Mouse (Mus musculus) T-cell, adult 2 months (primary cell): ENCODE data around the gene Phip.

Source experiments
- DNase-seq: peaks from one replicate; pipeline ENCODE4 v3.0.0; 2022; ENCODE audit warnings: low spot score

Gene Phip

DNA sequence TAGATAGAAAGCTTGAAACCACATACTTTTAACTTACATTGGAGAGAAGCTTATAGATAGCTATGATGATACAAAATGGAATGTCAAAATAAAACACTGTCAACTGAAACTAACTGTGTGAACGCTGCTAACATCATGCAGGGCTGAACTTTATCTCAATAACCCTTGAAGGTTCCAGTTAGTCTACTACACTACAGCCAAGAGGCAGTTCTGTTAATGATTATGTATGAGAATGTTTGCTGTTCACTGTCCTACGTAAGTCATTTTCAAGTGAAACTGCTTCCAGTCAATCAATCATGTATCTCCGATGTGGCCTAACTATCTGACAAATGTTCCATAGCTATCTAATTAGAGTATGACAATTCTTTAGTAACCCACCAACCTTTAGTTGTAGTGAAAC lies 107.6 kb downstream of the Phip start:
- DNase-seq, result no peak

DNA sequence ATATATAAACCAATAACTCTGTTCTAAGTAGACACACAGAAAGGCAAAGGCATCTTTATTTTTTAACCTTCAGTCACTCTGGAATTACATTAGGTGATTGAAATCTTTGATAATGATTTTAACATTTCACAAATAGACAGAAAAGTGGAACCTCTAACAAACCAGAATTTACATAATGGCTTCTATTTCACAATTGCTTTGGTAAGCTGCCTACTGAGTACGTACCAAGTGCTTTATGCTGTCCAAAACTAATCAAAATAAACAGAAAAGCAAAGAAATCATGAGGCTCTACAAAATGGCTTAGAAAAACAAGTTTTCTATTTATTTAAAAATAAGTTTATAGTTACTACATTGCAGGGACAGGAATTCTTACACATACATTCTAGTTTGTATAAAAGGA lies 109.2 kb downstream of the Phip start:
- DNase-seq, result no peak

DNA sequence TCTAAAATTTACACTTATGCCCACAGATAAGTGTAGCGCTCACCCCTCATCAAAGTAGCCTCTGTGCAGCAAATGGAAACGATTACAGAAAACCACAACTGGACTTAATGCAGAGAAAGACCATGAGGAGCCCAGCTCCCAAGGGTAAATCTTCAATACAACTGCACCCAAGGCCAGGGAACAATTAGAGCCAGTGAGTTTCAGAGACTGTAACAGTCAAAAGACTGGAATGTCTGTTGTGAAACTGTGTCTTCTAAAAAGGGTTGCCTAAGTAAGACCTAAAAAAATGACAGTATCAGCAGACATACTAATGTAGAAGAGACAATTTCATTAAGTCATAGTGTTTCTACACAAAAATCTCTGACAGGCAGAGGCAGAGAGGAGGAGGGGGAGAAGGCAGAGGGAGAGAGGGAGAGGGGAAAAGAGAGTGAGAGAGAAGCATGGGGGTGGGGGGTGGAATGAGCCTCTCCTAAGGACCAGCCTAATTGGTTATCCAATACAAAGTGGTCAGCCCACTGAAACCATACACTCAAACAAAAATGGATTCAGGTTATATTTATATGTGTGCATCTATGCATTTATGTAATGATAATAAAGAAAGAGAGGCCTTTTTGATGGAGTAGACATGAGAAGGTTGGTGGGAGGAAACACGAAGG lies 113.4 kb downstream of the Phip start:
- DNase-seq, result no peak

DNA sequence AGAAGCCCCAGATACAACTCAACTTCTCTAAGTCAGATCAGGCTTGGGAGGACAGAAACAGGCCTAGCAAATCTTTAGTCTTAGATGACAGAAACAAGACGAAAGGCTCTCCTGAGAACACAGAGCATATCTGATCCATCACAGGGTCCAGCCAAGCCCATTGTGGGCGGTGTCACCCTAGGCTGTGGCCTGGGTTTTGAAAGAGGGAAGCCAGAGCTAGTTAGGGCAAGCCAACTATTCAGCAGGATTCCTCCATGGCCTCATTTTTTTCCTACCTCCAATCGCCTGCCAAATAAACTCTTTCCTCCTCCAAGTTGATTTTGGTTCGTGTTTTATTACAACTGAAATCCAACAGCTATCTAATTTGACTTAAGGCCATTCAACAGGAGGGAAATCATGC lies 114.0 kb downstream of the Phip start:
- no peak for DNase-seq

DNA sequence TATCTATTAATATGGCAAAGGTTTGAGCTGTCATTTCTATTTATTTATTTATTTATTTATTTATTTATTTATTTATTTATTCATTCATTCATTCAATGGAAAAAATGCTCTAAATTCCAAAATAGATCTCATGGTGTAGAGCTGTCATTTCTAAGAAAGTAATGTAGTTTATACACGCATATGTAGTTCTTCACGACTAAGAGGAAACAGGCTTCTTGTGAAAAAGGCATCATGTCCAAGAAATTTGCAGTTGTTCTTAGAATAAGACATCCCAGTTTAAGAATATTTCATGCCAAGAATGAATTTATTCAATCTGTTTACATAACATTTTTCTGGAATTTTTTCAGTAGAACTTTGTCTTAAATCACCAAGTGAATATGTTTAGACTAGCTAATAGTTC lies 114.5 kb downstream of the Phip start:
- no peak for DNase-seq

- no peak for DNase-seq
Observed at GRCm38 (mm10) chr9:82856241-82856640, 119.1 kb downstream of the Phip start.

GRCm38 (mm10) chr9:82854973-82855614 lies 120.2 kb downstream of the Phip start:
- no peak for DNase-seq

DNA sequence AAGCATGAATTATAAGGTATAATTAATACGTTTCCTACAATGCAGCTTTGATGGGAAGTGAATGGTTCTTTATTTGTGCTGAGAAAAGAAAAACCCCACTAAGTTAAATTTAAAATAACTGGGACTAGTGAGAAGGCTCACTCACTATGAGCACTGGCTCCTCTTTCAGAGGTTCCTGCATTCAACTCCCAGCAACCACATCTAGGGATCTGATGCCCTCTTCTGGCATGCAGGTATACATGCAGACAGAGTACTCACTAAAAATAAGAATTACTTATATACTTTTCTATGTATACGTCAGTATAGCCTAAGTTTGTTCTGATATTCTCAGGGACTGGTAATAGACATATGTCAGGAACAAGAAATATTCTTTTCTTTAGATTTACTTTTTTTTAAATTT lies 121.3 kb downstream of the Phip start:
- no peak for DNase-seq

DNA sequence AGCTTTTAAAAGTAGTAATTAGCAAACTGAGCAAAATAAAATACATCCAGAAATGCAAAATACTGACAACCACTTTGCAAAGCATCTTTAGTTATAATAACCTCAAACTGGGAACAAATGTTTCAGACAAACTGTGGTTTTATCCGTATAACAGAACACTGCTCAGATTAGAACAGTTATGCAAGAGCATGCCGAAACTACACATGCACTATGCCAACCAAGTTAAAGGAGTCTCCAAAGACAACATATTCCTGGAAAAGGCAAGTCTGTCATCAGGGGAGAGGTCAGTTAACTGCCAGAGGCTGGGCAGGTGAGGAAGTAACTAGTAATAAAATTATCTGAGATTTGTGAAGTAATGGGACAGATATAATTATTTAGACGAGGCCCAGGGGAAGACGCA lies 132.6 kb downstream of the Phip start:
- no peak for DNase-seq

DNA sequence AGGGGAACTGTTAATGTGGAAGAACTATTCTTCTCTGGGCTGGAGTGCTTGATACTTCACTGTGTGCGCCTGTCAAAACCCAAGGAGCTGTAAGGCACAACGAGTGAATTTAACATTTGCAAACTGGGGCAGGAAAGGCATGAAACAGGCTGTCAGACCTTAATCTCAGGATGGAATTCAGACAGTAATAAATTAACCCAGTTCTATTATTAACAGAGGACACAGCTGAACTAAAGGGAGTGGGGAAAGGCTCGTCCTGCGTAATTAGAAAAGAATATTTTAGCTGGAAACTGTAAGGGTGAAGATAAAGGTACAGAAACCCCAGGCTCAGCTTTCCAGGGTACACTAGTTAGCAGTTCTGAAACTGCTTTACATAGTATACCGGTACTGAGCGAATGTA lies 139.4 kb downstream of the Phip start:
- no peak for DNase-seq

- no peak for DNase-seq
Observed at GRCm38 (mm10) chr9:82831891-82832290, 143.4 kb downstream of the Phip start.

GRCm38 (mm10) chr9:82829693-82830430 lies 145.5 kb downstream of the Phip start:
- DNase-seq, result peak; percentile 89

GRCm38 (mm10) chr9:82829007-82829689 lies 146.2 kb downstream of the Phip start, which contains the start of gene Irak1bp1:
TSS of gene Irak1bp1 (plus strand) at chr9:82829540.
- no peak for DNase-seq

DNA sequence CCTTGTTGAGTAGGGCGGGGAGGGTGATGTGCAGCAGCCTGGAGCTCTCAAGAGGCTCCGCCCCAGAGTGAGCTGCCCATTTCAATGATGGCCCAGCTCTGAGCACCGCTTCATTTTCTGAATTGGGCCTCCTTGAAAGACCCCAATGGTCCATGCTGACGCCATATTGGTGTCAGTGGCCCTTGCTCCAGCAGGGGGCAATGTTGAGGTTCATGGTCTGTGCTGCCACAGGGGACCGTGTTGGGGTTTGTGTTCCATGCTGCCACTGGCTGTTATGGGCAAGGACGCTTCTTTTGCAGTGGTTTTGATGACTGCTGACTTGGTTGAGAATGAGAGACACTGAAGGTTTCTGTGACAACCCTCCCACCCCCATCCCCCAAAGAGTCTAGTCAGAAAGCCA lies 148.9 kb downstream of the Phip start:
- DNase-seq, result no peak
